Mouse (Mus musculus) mature B cell (primary cell): ENCODE data around the gene Naa16.

Experiments used
- in situ Hi-C: fragments of 300-500 bp; cut with MboI; formaldehyde crosslinking; loops from 2 replicates; pipeline ENCODE4 v1.14.3; 2019

Naa16 gene

DNA sequence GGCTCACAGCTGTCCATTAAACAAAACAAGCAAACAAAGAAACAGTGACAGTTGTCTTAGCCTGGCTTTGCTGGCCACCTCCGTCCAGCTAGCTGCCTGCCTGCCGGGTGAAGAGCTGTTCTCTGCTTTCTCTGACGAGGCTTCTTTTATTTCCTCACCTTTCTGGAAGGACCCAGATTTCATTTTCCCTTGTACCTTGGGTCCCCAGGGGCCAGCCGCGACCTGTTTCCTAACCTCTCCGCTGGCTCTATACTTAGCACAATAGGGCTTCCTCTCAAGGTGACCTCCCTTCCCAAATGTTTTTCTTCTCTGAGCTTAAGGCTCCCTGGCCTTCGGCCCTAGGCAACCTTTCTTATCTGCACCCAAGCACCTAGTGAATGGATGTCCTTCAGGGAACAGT lies 112.7 kb downstream of the Naa16 start:
- in situ Hi-C loops: no loop called here

GRCm38 (mm10) chr14:79275870-79276395 lies 114.6 kb downstream of the Naa16 start:
- in situ Hi-C loops: no loop called here

GRCm38 (mm10) chr14:79275441-79275840 lies 115.1 kb downstream of the Naa16 start:
- in situ Hi-C loops: no loop called here
